Mouse (Mus musculus): ENCODE data around the gene Acads. TPM values are rescaled to one million over a fixed set of nuclear protein-coding genes. Genes with fewer than 3 reads are reported as not detected.

Gene Acads
- total and polyA plus RNA-seq, 3 experiments, result 31.9 to 56.5 TPM; not detected in 1

- Histone ChIP-seq H3K36me3 (ENCODE audit: control insufficient read depth in 1 of 2, insufficient read depth in 2 of 2, low read length in 2 of 2) (peaks cover 4 to 10% of the 10 kb centered on the region in 2 experiments; a peak in 3 of 4 replicates), H3K27me3 (ENCODE audit: control insufficient read depth in 1 of 2, insufficient read depth in 2 of 2, low read length in 2 of 2) (no peaks in the 10 kb centered on the region), H3K27ac (ENCODE audit: control insufficient read depth, low read depth, low read length) (no peak overlapping the region)
These were observed 37.5 kb downstream of the Acads start for GRCm38 (mm10) chr5:115081636-115082035.

GRCm38 (mm10) chr5:115076144-115076901 is 42.8 kb downstream of the Acads start:
- Histone ChIP-seq H3K4me1 (ENCODE audit: control insufficient read depth in 1 of 2, insufficient read depth in 2 of 2, low read length in 2 of 2) (peaks cover 16 to 41% of the 10 kb centered on the region in 2 experiments), H3K79me2 (ENCODE audit: control insufficient read depth, insufficient read depth, low read length, poor library complexity) (peaks cover 8% of the 10 kb centered on the region), H3K27ac (ENCODE audit: control insufficient read depth, low read depth, low read length) (peak overlapping the region; percentile 83), H3K9ac (ENCODE audit: control insufficient read depth, low read depth, low read length, poor library complexity, severe bottlenecking) (peak overlapping the region; percentile 8; the same call in 1 of the 2 replicates), H3K9me3 (replicated peaks; ENCODE audit: insufficient read depth, low read length) (no peaks in the 10 kb centered on the region), H3K4me3 (ENCODE audit: control insufficient read depth in 1 of 2, insufficient read depth in 1 of 2, low read depth in 2 of 2, low read length in 2 of 2) (no peak overlapping the region), H3K36me3 (ENCODE audit: control insufficient read depth in 1 of 2, insufficient read depth in 2 of 2, low read length in 2 of 2) (peaks cover 0 to 43% of the 10 kb centered on the region in 2 experiments; a peak in 3 of 4 replicates), H3K27me3 (ENCODE audit: control insufficient read depth in 1 of 2, insufficient read depth in 2 of 2, low read length in 2 of 2) (no peaks in the 10 kb centered on the region)
- DNase-seq (ENCODE audit: low read depth, low spot score), result peak; percentile 90
- TF ChIP-seq JUND (IDR thresholded peaks at IDR 0.05; ENCODE audit: low read depth, low read length) (no peak), MEF2A (IDR thresholded peaks at IDR 0.05; ENCODE audit: extremely low read depth, insufficient replicate concordance, low read depth, low read length, poor library complexity, severe bottlenecking) (no peak; the same call in 1 of the 2 replicates), MYC (IDR thresholded peaks at IDR 0.05; ENCODE audit: low read depth, low read length) (no peak), CTCF (IDR thresholded peaks at IDR 0.05 in 2 of 3, conservative IDR thresholded peaks at IDR 0.05 in 1 of 3; ENCODE audit: control insufficient read depth in 1 of 3, insufficient read depth in 1 of 3, low read depth in 2 of 3, low read length in 3 of 3, poor library complexity in 1 of 3, severe bottlenecking in 1 of 3) (peak; percentile 72 to 89 (median 79)), NELFE (IDR thresholded peaks at IDR 0.05; ENCODE audit: low read depth, low read length) (no peak), SMC3 (IDR thresholded peaks at IDR 0.05; ENCODE audit: low read depth, low read length) (peak; percentile 93), USF1 (IDR thresholded peaks at IDR 0.05; ENCODE audit: low read depth, low read length) (no peak), ETS1 (IDR thresholded peaks at IDR 0.05; ENCODE audit: low read depth, low read length) (peak; percentile 75), RCOR1 (IDR thresholded peaks at IDR 0.05; ENCODE audit: low read depth, low read length) (peak; percentile 56; the same call in 1 of the 2 replicates), MAFK (IDR thresholded peaks at IDR 0.05; ENCODE audit: borderline replicate concordance, low read depth, low read length) (no peak), MYB (IDR thresholded peaks at IDR 0.05; ENCODE audit: low read depth, low read length) (no peak), MAZ (IDR thresholded peaks at IDR 0.05; ENCODE audit: low read depth, low read length) (peak; percentile 50; the same call in 1 of the 2 replicates), ZC3H11A (IDR thresholded peaks at IDR 0.05; ENCODE audit: low read depth, low read length) (peak; percentile 94), CHD1 (IDR thresholded peaks at IDR 0.05; ENCODE audit: low read depth, low read length) (no peak), POLR2AphosphoS5 (IDR thresholded peaks at IDR 0.05; ENCODE audit: borderline replicate concordance, low read depth, low read length) (no peak), POLR2A (IDR thresholded peaks at IDR 0.05; ENCODE audit: control insufficient read depth in 1 of 2, insufficient read depth in 1 of 2, low read depth in 1 of 2, low read length in 2 of 2, poor library complexity in 1 of 2) (no peak), TCF12 (IDR thresholded peaks at IDR 0.05; ENCODE audit: low read depth, low read length) (peak; percentile 68; the same call in 1 of the 2 replicates), GABPA (IDR thresholded peaks at IDR 0.05; ENCODE audit: low read depth, low read length) (0 out of 2 replicates have a peak, but pooled peaks have one; percentile 32), BHLHE40 (IDR thresholded peaks at IDR 0.05; ENCODE audit: borderline replicate concordance, low read depth, low read length) (no peak), ZKSCAN1 (IDR thresholded peaks at IDR 0.05; ENCODE audit: low read depth, low read length) (no peak), ELF1 (IDR thresholded peaks at IDR 0.05; ENCODE audit: low read depth, low read length) (no peak), SIN3A (IDR thresholded peaks at IDR 0.05; ENCODE audit: low read length) (peak; percentile 67), TBP (IDR thresholded peaks at IDR 0.05; ENCODE audit: low read depth, low read length) (0 out of 2 replicates have a peak, but pooled peaks have one; percentile 6), E2F4 (IDR thresholded peaks at IDR 0.05; ENCODE audit: borderline replicate concordance, low read depth, low read length) (no peak), MXI1 (IDR thresholded peaks at IDR 0.05; ENCODE audit: low read depth, low read length) (peak; percentile 11; the same call in 1 of the 2 replicates)

More at GRCm38 (mm10) chr5:115081636-115082035, 37.5 kb downstream of the Acads start:
- H3K79me2 ChIP-seq (ENCODE audit: control insufficient read depth, insufficient read depth, low read length, poor library complexity), result peaks cover 3% of the 10 kb centered on the region; the same call in 1 of the 2 replicates
- no peak overlapping the region for H3K4me3 ChIP-seq (ENCODE audit: control insufficient read depth in 1 of 2, insufficient read depth in 1 of 2, low read depth in 2 of 2, low read length in 2 of 2)
- no peak overlapping the region for H3K9ac ChIP-seq (ENCODE audit: control insufficient read depth, low read depth, low read length, poor library complexity, severe bottlenecking)
- TF ChIP-seq E2F4 (IDR thresholded peaks at IDR 0.05; ENCODE audit: borderline replicate concordance, low read depth, low read length) (no peak), RAD21 (IDR thresholded peaks at IDR 0.05; ENCODE audit: low read depth, low read length) (no peak), BHLHE40 (IDR thresholded peaks at IDR 0.05; ENCODE audit: borderline replicate concordance, low read depth, low read length) (no peak), MAFK (IDR thresholded peaks at IDR 0.05; ENCODE audit: borderline replicate concordance, low read depth, low read length) (no peak), ETS1 (IDR thresholded peaks at IDR 0.05; ENCODE audit: low read depth, low read length) (no peak), MAX (IDR thresholded peaks at IDR 0.05; ENCODE audit: low read length) (no peak), ELF1 (IDR thresholded peaks at IDR 0.05; ENCODE audit: low read depth, low read length) (no peak), HCFC1 (IDR thresholded peaks at IDR 0.05; ENCODE audit: low read depth, low read length) (no peak), MYC (IDR thresholded peaks at IDR 0.05; ENCODE audit: low read depth, low read length) (no peak), POLR2A (IDR thresholded peaks at IDR 0.05; ENCODE audit: control insufficient read depth in 1 of 2, insufficient read depth in 1 of 2, low read depth in 1 of 2, low read length in 2 of 2, poor library complexity in 1 of 2) (no peak), MXI1 (IDR thresholded peaks at IDR 0.05; ENCODE audit: low read depth, low read length) (no peak), MYB (IDR thresholded peaks at IDR 0.05; ENCODE audit: low read depth, low read length) (no peak), MAZ (IDR thresholded peaks at IDR 0.05; ENCODE audit: low read depth, low read length) (no peak), CHD1 (IDR thresholded peaks at IDR 0.05; ENCODE audit: low read depth, low read length) (no peak)
- no peak for DNase-seq (ENCODE audit: low read depth, low spot score)
- H3K4me1 ChIP-seq (ENCODE audit: control insufficient read depth in 1 of 2, insufficient read depth in 2 of 2, low read length in 2 of 2), result peaks cover 0 to 2% of the 10 kb centered on the region in 2 experiments; a peak in 1 of 4 replicates
- H3K9me3 ChIP-seq (replicated peaks; ENCODE audit: insufficient read depth, low read length), result no peaks in the 10 kb centered on the region
